Mouse (Mus musculus) erythroblast, embryonic 14.5 days (primary cell): ENCODE data around the gene Stxbp1. TPM values are rescaled to one million over a fixed set of nuclear protein-coding genes. Genes with fewer than 3 reads are reported as not detected.
"Not testable (repeated sequence)": the region's sequence is repeated elsewhere in the genome, so short reads cannot be mapped to it uniquely, and the experiment has no call there.

Experiments
- H3K27me3 ChIP-seq: 2 replicates; pipeline ENCODE4 v1.6.1; 2012; ENCODE audit warnings: inconsistent platforms; ENCODE audit not compliant: control insufficient read depth
- H3K36me3 ChIP-seq: 2 replicates; pipeline ENCODE4 v1.6.1; 2012; ENCODE audit warnings: mild to moderate bottlenecking, inconsistent platforms; ENCODE audit not compliant: control insufficient read depth
- H3K4me1 ChIP-seq: 2 replicates; pipeline ENCODE4 v1.6.1; 2012; ENCODE audit warnings: inconsistent platforms; ENCODE audit not compliant: control insufficient read depth
- H3K4me3 ChIP-seq: replicated peaks from 2 replicates; pipeline ENCODE3; 2012; ENCODE audit warnings: moderate library complexity, mild to moderate bottlenecking, inconsistent platforms
- H3K9me3 ChIP-seq: 2 replicates; pipeline ENCODE4 v1.6.1; 2012; ENCODE audit warnings: low read length, inconsistent platforms, mixed read lengths; ENCODE audit not compliant: control insufficient read depth
- GATA1 ChIP-seq: IDR thresholded peaks from 2 replicates; pipeline ENCODE4 v1.6.1; 2012; ENCODE audit warnings: low read length, inconsistent platforms, mixed read lengths
- TAL1 ChIP-seq: IDR thresholded peaks from 3 replicates; pipeline ENCODE4 v1.6.1; 2012; ENCODE audit warnings: low read length, inconsistent platforms, mixed read lengths
- polyA plus RNA-seq: library from polyadenylated mRNA; stranded (reverse); fragments of >175 nt; gene quantifications from 2 replicates; pipeline ENCODE4 v1.2.3, GENCODE M21; 2012

Stxbp1 gene
- polyA plus RNA-seq, 1 experiment, result 0.02 TPM

GRCm38 (mm10) chr2:32859622-32860012 is 12.6 kb upstream of the Stxbp1 start:
- Histone ChIP-seq H3K4me1 (peaks cover 2% of the 10 kb centered on the region), H3K4me3 (no peak overlapping the region), H3K27me3 (no peaks in the 10 kb centered on the region; the same call in 1 of the 2 replicates), H3K9me3 (no peaks in the 10 kb centered on the region), H3K36me3 (no peaks in the 10 kb centered on the region)
- TF ChIP-seq TAL1 (no peak), GATA1 (no peak)

GRCm38 (mm10) chr2:32859010-32859621 is 12.1 kb upstream of the Stxbp1 start:
- Histone ChIP-seq H3K9me3 (no peaks in the 10 kb centered on the region), H3K4me1 (peaks cover 2% of the 10 kb centered on the region), H3K4me3 (no peak overlapping the region), H3K27me3 (no peaks in the 10 kb centered on the region; the same call in 1 of the 2 replicates), H3K36me3 (no peaks in the 10 kb centered on the region)
- TF ChIP-seq TAL1 (no peak), GATA1 (no peak)

DNA sequence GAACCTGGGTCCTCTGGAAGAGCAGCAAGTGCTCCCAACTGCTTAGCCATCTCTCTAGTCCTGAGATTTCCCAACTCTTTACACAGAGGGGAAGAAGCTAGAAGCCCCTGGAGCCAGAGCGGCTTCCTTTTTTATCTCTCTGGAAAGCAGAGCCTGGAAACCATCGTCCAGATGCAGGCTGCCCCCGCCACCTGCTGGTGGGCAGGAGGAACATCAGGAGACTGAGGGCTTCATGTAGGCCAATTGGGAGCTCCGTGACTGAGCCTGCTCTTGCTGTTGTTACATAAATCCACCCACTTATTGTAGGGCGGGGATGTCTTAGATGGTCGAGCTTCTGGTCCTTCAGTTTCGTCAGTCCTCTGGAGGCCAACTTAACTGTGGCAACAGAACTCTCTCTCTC is 10.5 kb upstream of the Stxbp1 start:
- peaks cover 4% of the 10 kb centered on the region for H3K27me3 ChIP-seq
- H3K4me1 ChIP-seq, result peaks cover 2% of the 10 kb centered on the region
- H3K4me3 ChIP-seq, result no peak overlapping the region
- TF ChIP-seq GATA1, result no peak
- no peaks in the 10 kb centered on the region for H3K36me3 ChIP-seq
- H3K9me3 ChIP-seq, result no peaks in the 10 kb centered on the region

DNA sequence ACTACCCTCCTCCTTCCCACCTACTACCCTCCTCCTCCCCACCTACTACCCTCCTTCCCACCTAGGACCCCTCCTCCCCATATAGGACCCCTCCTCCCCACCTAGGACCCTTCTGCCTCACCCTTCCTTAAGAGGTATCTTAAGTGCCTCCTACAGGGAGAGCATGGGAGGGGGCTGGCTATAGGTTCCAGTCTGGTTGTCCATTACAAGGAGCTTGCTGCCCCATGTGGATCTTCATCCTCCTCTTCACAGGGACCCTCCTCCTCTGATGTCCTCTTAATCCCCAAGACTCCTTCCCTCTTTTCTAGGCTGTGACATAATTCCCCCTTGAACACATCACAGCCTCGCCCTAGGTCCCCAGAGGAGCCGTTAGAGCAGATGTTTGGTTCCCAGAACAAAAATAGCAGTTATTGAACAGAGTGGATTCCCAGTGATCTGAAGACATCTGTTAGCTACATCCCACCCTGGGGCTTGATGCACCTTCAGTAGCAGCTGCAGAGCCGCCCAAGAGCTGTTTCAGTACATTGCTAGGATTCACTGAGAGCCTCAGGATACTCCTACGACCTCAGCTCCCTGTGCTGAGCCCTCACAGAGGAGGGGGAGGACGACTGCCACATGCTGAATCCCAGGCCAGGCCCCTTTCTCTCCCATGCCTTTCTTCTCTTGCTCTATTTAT is 8.9 kb upstream of the Stxbp1 start:
- peaks cover 21% of the 10 kb centered on the region for H3K27me3 ChIP-seq
- H3K9me3 ChIP-seq, result no peaks in the 10 kb centered on the region
- no peak for TF ChIP-seq TAL1
- no peak for TF ChIP-seq GATA1
- H3K4me3 ChIP-seq, result no peak overlapping the region
- no peaks in the 10 kb centered on the region for H3K36me3 ChIP-seq
- H3K4me1 ChIP-seq, result peaks cover 2% of the 10 kb centered on the region

GRCm38 (mm10) chr2:32855046-32855785 is 8.2 kb upstream of the Stxbp1 start:
- peaks cover 23% of the 10 kb centered on the region for H3K27me3 ChIP-seq
- no peaks in the 10 kb centered on the region for H3K9me3 ChIP-seq
- H3K4me3 ChIP-seq, result no peak overlapping the region
- H3K4me1 ChIP-seq, result peaks cover 2% of the 10 kb centered on the region
- H3K36me3 ChIP-seq, result no peaks in the 10 kb centered on the region
- TF ChIP-seq GATA1 (no peak), TAL1 (no peak)

DNA sequence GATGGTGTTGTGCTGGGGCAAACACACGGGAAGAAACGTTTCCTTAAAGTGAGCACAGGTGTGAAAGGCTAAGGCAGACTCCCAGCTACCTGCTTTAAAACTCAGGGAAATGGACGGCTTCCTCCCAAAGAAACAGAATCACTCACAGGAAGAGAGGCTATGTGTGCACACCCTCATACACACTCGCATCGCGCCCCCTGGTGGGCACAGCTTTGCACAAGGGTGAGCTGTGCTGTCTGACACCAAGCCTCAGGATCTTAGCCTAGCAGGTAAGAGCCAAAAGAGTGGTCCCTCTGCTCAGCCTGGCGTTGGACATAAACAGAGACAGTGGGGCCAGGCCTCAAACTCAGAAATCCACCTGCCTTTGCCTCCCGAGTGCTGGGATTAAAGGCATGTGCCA is 7.2 kb upstream of the Stxbp1 start:
- H3K36me3 ChIP-seq, result no peaks in the 10 kb centered on the region
- no peaks in the 10 kb centered on the region for H3K9me3 ChIP-seq
- peaks cover 26% of the 10 kb centered on the region for H3K27me3 ChIP-seq
- peaks cover 2% of the 10 kb centered on the region for H3K4me1 ChIP-seq
- H3K4me3 ChIP-seq, result no peak overlapping the region
- TF ChIP-seq TAL1, result no peak
- TF ChIP-seq GATA1, result no peak

DNA sequence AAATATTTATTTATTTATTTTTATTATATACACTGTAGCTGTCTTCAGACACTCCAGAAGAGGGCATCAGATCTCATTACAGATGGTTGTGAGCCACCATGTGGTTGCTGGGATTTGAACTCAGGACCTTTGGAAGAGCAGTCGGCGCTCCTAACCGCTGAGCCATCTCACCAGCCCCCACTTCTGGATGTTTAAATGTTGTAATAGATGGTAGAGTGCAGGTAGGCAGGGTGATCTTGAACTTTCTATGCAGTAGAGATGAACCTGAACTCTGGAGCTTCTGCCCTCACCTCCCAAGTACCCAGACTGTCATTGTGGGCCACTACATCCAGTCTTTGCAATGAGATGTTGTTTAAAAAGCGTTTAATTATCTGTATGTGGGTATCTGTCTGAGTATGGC is 6.7 kb upstream of the Stxbp1 start:
- not testable (repeated sequence) for H3K4me3 ChIP-seq, H3K36me3 ChIP-seq, H3K9me3 ChIP-seq, H3K4me1 ChIP-seq
- peaks cover 26% of the 10 kb centered on the region for H3K27me3 ChIP-seq

- TF ChIP-seq TAL1, result no peak
- no peak for TF ChIP-seq GATA1
Observed at GRCm38 (mm10) chr2:32852156-32852555, 5.1 kb upstream of the Stxbp1 start.

DNA sequence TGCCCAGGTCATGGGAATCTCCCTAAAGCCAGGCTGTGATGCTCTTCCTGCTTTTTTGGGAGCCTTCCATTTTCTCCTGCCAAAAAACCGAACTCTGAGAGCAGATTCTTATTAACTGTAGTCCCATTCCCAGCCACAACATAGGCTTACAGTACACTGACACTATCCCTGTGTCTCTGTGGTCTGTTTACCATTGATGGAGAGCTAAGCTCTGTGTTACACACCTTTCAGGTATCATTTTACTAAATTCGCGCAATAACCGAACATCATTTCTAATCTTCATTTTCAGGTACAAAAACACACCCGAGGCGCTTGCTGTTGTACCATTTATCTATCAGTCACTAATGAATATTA is 400 bp upstream of the Stxbp1 start:
- H3K36me3 ChIP-seq, result no peaks in the 10 kb centered on the region

More at GRCm38 (mm10) chr2:32852156-32852555, 5.1 kb upstream of the Stxbp1 start:
- H3K4me1 ChIP-seq, result peaks cover 7% of the 10 kb centered on the region
- H3K27me3 ChIP-seq, result peaks cover 26% of the 10 kb centered on the region
- no peak overlapping the region for H3K4me3 ChIP-seq
- H3K9me3 ChIP-seq, result no peaks in the 10 kb centered on the region
- H3K36me3 ChIP-seq, result no peaks in the 10 kb centered on the region

More for the DNA sequence above, 400 bp upstream of the Stxbp1 start:
- Histone ChIP-seq H3K27me3 (peaks cover 39% of the 10 kb centered on the region), H3K4me3 (peak overlapping the region; percentile 76), H3K9me3 (no peaks in the 10 kb centered on the region), H3K4me1 (peaks cover 22% of the 10 kb centered on the region)
- TF ChIP-seq GATA1, result no peak
- TF ChIP-seq TAL1, result no peak
